Mouse (Mus musculus) ES-E14 (cell line): ENCODE measurements at regions not wholly inside any gene's neighbourhood (a gene's known extent, or its start where the extent isn't known, plus 50 kb on each side); places are given as distances from the start of the nearest gene placed in this dataset.

ENCODE experiments used
- HCFC1 ChIP-seq: IDR thresholded peaks from 2 replicates; pipeline ENCODE4 v1.6.1; 2012; ENCODE audit warnings: low read length, inconsistent platforms, borderline replicate concordance; ENCODE audit not compliant: insufficient read depth
- MAFK ChIP-seq: IDR thresholded peaks from 2 replicates; pipeline ENCODE4 v1.6.1; 2014; ENCODE audit warnings: mild to moderate bottlenecking, low read depth, low read length, inconsistent platforms; ENCODE audit not compliant: insufficient read depth

DNA sequence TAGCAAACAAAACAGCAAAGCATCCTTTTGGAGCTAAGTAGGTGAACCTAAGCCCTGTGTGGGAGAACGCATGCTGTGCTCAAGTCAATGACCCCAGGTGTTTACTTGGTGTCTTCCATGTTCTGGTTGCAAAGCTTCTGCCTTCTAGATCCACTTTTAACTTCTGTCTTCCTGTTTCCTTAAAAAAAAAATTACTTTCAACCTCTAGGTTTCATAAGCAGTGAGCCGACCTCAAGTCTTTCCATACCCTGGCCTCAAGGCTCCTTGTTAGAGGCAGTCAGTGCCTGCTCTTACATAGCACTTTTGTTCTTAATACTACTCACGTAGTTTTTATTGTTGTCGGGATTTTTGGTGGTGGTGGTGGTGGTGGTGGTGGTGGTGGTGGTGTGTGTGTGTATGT, 149.9 kb upstream of the Emcn start:
- TF ChIP-seq HCFC1 (no peak), MAFK (no peak)
